Mouse (Mus musculus) neural tube, embryonic 14.5 days (tissue): ENCODE data around the gene Skint6. TPM values are rescaled to one million over a fixed set of nuclear protein-coding genes. Genes with fewer than 3 reads are reported as not detected.
"Not testable (repeated sequence)": the region's sequence is repeated elsewhere in the genome, so short reads cannot be mapped to it uniquely, and the experiment has no call there.

ENCODE experiments used
- ATAC-seq: fragments of 200-750 bp; cut with Nextera tagmentation; 2 replicates; pipeline ENCODE4 v1.8.0; 2017; ENCODE audit warnings: low read depth, mild to moderate bottlenecking, moderate TSS enrichment, moderate library complexity
- H3K27ac ChIP-seq: fragments of 300-500 bp; sonication (generic); 2 replicates; pipeline ENCODE4 v1.5.1; 2014; ENCODE audit warnings: low read depth, mild to moderate bottlenecking, control low read depth, low read length, moderate library complexity, mixed read lengths
- H3K27me3 ChIP-seq: fragments of 300-500 bp; sonication (generic); 2 replicates; pipeline ENCODE4 v1.6.1; 2014; ENCODE audit warnings: low read length; ENCODE audit not compliant: control insufficient read depth, insufficient read depth
- H3K36me3 ChIP-seq: fragments of 300-500 bp; sonication (generic); 2 replicates; pipeline ENCODE4 v1.6.1; 2014; ENCODE audit warnings: low read length, mixed read lengths; ENCODE audit not compliant: control insufficient read depth, insufficient read depth
- H3K4me1 ChIP-seq: fragments of 300-500 bp; sonication (generic); 2 replicates; pipeline ENCODE4 v1.6.1; 2014; ENCODE audit warnings: low read length; ENCODE audit not compliant: control insufficient read depth, insufficient read depth
- H3K4me2 ChIP-seq: fragments of 300-500 bp; sonication (generic); 2 replicates; pipeline ENCODE4 v1.6.1; 2014; ENCODE audit warnings: mild to moderate bottlenecking, low read depth, low read length, control low read depth
- H3K4me3 ChIP-seq: fragments of 300-500 bp; sonication (generic); 2 replicates; pipeline ENCODE4 v1.5.1; 2014; ENCODE audit warnings: low read depth, low read length, control low read depth, mixed read lengths
- H3K9ac ChIP-seq: fragments of 300-500 bp; sonication (generic); replicated peaks from 2 replicates; pipeline ENCODE4 v1.6.1; 2014; ENCODE audit warnings: low read depth, mild to moderate bottlenecking, control low read depth, low read length, mixed read lengths
- H3K9me3 ChIP-seq: fragments of 300-500 bp; sonication (generic); 2 replicates; pipeline ENCODE4 v1.6.1; 2016; ENCODE audit warnings: low read length; ENCODE audit not compliant: control insufficient read depth
- WGBS: fragments of 180-500 bp; shearing (Covaris S2); extraction: QIAGEN DNeasy Blood & Tissue Kit; methylation state at CpG from one replicate; pipeline ENCODE4 v1.1.7; 2014; 5-methylcytosine and 5-hydroxymethylcytosine counted together
- polyA plus RNA-seq: library from polyadenylated mRNA; unstranded; fragments of >200 nt; fragmentation: Nextera tagmentation; extraction: Ambion mirVana; gene quantifications from 2 replicates; pipeline ENCODE4 v1.2.1, GENCODE M21; 2014

The Skint6 gene
- polyA plus RNA-seq, result not detected in 2 replicates

GRCm38 (mm10) chr4:113286873-113287272, at the start of gene Skint6:
Skint6 (minus strand) TSS chr4:113286973.
- Histone ChIP-seq H3K9ac (no peak within 1 kb of the TSS), H3K27ac (no peak within 1 kb of the TSS), H3K4me3 (no peak within 1 kb of the TSS), H3K4me1 (no peaks in the 10 kb centered on the region), H3K36me3 (no peaks in the 10 kb centered on the region), H3K27me3 (no peaks in the 10 kb centered on the region), H3K4me2 (no peak within 1 kb of the TSS), H3K9me3 (no peaks in the 10 kb centered on the region)
- no peak for ATAC-seq
- WGBS, result 52% methylated on average over 2 of the region's 2 CpGs

GRCm38 (mm10) chr4:113320911-113321310, 34.1 kb upstream of the Skint6 start:
- no peak for ATAC-seq
- Histone ChIP-seq H3K4me1 (no peaks in the 10 kb centered on the region), H3K4me2 (no peak overlapping the region), H3K27me3 (no peaks in the 10 kb centered on the region), H3K9me3 (no peaks in the 10 kb centered on the region), H3K9ac (no peak overlapping the region), H3K4me3 (no peak overlapping the region), H3K27ac (no peak overlapping the region), H3K36me3 (no peaks in the 10 kb centered on the region)
- WGBS, result 81% methylated on average over 1 of the region's 1 CpGs

GRCm38 (mm10) chr4:113301773-113302473, 15.2 kb upstream of the Skint6 start:
- no peak overlapping the region for H3K4me2 ChIP-seq
- no peaks in the 10 kb centered on the region for H3K27me3 ChIP-seq
- H3K9ac ChIP-seq, result no peak overlapping the region
- H3K4me1 ChIP-seq, result no peaks in the 10 kb centered on the region
- no peaks in the 10 kb centered on the region for H3K9me3 ChIP-seq
- WGBS, result 67% methylated on average over 3 of the region's 3 CpGs
- no peak overlapping the region for H3K27ac ChIP-seq
- ATAC-seq, result no peak
- no peak overlapping the region for H3K4me3 ChIP-seq
- no peaks in the 10 kb centered on the region for H3K36me3 ChIP-seq

GRCm38 (mm10) chr4:113263363-113264060, 23.3 kb downstream of the Skint6 start:
- no peaks in the 10 kb centered on the region for H3K27me3 ChIP-seq
- WGBS, result 96% methylated on average over 1 of the region's 1 CpGs
- no peak overlapping the region for H3K27ac ChIP-seq
- no peaks in the 10 kb centered on the region for H3K4me1 ChIP-seq
- no peaks in the 10 kb centered on the region for H3K36me3 ChIP-seq
- no peak for ATAC-seq
- H3K4me3 ChIP-seq, result no peak overlapping the region
- H3K9ac ChIP-seq, result no peak overlapping the region
- no peak overlapping the region for H3K4me2 ChIP-seq
- H3K9me3 ChIP-seq, result 0 out of 2 replicates have a peak, but pooled peaks cover 4% of the 10 kb centered on the region

GRCm38 (mm10) chr4:113245808-113246207, 41.0 kb downstream of the Skint6 start:
- Histone ChIP-seq H3K9me3 (0 out of 2 replicates have a peak, but pooled peaks cover 2% of the 10 kb centered on the region), H3K4me3 (no peak overlapping the region), H3K36me3 (no peaks in the 10 kb centered on the region), H3K4me2 (no peak overlapping the region), H3K27ac (no peak overlapping the region), H3K4me1 (no peaks in the 10 kb centered on the region), H3K27me3 (no peaks in the 10 kb centered on the region), H3K9ac (no peak overlapping the region)
- no peak for ATAC-seq

- no peak for ATAC-seq
- Histone ChIP-seq H3K36me3 (no peaks in the 10 kb centered on the region), H3K27me3 (no peaks in the 10 kb centered on the region), H3K4me1 (no peaks in the 10 kb centered on the region), H3K27ac (no peak overlapping the region), H3K4me3 (no peak overlapping the region), H3K4me2 (no peak overlapping the region), H3K9me3 (no peaks in the 10 kb centered on the region), H3K9ac (no peak overlapping the region)
- 40% methylated on average over 3 of the region's 3 CpGs for WGBS
Observed at GRCm38 (mm10) chr4:113067621-113068020, 219.2 kb downstream of the Skint6 start.

GRCm38 (mm10) chr4:112979160-112979559, 307.6 kb downstream of the Skint6 start:
- H3K9ac ChIP-seq, H3K4me3 ChIP-seq, H3K9me3 ChIP-seq, H3K36me3 ChIP-seq, H3K27me3 ChIP-seq, ATAC-seq, H3K4me2 ChIP-seq, H3K4me1 ChIP-seq, H3K27ac ChIP-seq: not testable (repeated sequence)
- 32% methylated on average over 22 of the region's 22 CpGs for WGBS

- Histone ChIP-seq H3K27ac (no peak overlapping the region), H3K9ac (no peak overlapping the region), H3K27me3 (no peaks in the 10 kb centered on the region), H3K9me3 (no peaks in the 10 kb centered on the region), H3K4me2 (no peak overlapping the region), H3K4me3 (no peak overlapping the region), H3K4me1 (no peaks in the 10 kb centered on the region), H3K36me3 (no peaks in the 10 kb centered on the region)
- 3% methylated on average over 1 of the region's 1 CpGs for WGBS
- no peak for ATAC-seq
Observed at GRCm38 (mm10) chr4:112790646-112791045, 496.1 kb downstream of the Skint6 start.

- no peaks in the 10 kb centered on the region for H3K4me1 ChIP-seq
- WGBS, result 83% methylated on average over 1 of the region's 1 CpGs
- no peaks in the 10 kb centered on the region; the same call in none of the 2 replicates for H3K9me3 ChIP-seq
- H3K4me3 ChIP-seq, result no peak within 1 kb of the TSS
- no peak within 1 kb of the TSS for H3K27ac ChIP-seq
- no peaks in the 10 kb centered on the region for H3K36me3 ChIP-seq
- no peak for ATAC-seq
- no peaks in the 10 kb centered on the region for H3K27me3 ChIP-seq
- no peak within 1 kb of the TSS for H3K9ac ChIP-seq
- no peak within 1 kb of the TSS for H3K4me2 ChIP-seq
Observed at GRCm38 (mm10) chr4:112774766-112775165, 512.0 kb downstream of the Skint6 start, which contains the start of gene Skint10. Skint10 (minus strand) TSS chr4:112774866.
